In the genomic region with DNA sequence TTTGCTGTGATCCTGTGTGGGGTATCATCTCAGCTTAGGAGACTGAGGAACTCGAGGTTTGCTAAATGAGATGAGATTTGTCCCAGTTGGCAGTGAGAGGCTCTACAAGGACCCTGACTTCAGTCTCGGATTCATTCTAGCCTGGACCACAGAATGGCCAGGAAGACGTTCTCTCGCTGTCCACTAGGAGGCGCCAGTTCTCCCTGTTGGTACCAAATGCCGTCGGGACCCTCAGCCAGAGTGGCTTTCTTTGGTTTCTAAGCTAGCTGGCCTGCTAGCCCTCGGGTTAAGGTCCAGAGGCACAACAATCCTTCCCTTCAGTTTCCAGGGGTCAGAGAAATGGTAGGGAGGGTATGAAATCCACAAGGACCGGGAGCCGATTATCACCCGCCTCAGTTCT, we compare ENCODE assay signal across 8 mouse cellular contexts. TPM values are rescaled to one million over a fixed set of nuclear protein-coding genes. Genes with fewer than 3 reads are reported as not detected.
DNase-seq lines count a peak whose midpoint lies in the region; ATAC-seq and TF ChIP-seq lines count a peak whose summit lies in the region.

No protein-coding gene starts in this region.

- DNase-seq in left cerebral cortex, adult 18-20 months (ENCODE audit: low spot score in 2 of 2) = peak; percentile 67 to 78
- no peak for DNase-seq in left cerebral cortex, adult 11 months (ENCODE audit: low spot score)
- peak; percentile 23 for DNase-seq in adrenal gland, adult 2 months
- DNase-seq in embryo, embryonic 11.5 days (ENCODE audit: low read depth, low spot score) = peak; percentile 64
- peak; percentile 33 to 64 for DNase-seq in heart, postnatal 10 days
- peak; percentile 32 for DNase-seq in limb, embryonic 14.5 days (ENCODE audit: low spot score)
- peak; percentile 89 for DNase-seq in retina, embryonic 14.5 days (ENCODE audit: low spot score)
- DNase-seq in urinary bladder, postnatal 10 days (ENCODE audit: low spot score) = no peak

- WGBS in limb, embryonic 14.5 days = 17% methylated on average over 11 of the region's 11 CpGs

- no peaks in the 10 kb centered on the region for H3K9me3 ChIP-seq in limb, embryonic 14.5 days (ENCODE audit: control insufficient read depth, low read length)

- H3K9ac ChIP-seq in limb, embryonic 14.5 days (ENCODE audit: low read depth, low read length, severe bottlenecking) = no peak overlapping the region

- intact Hi-C loops in heart, postnatal 10 days (cut with DNase I) = loop anchor here (2.0 kb wide), 2 partner anchors 48 to 96 kb away; a partner anchor contains a TSS

- no peak for TF ChIP-seq POLR2A in limb, embryonic 14.5 days (IDR thresholded peaks at IDR 0.05; ENCODE audit: borderline replicate concordance, extremely low read depth, insufficient read depth, insufficient read length)

- no peaks in the 10 kb centered on the region for H3K27me3 ChIP-seq in limb, embryonic 14.5 days (ENCODE audit: control insufficient read depth, insufficient read depth, low read length)

- no peak overlapping the region for H3K27ac ChIP-seq in limb, embryonic 14.5 days (replicated peaks; ENCODE audit: low read depth, low read length)

- H3K4me3 ChIP-seq in limb, embryonic 14.5 days (replicated peaks; ENCODE audit: low read length) = no peak overlapping the region

- no peaks in the 10 kb centered on the region for H3K36me3 ChIP-seq in limb, embryonic 14.5 days (ENCODE audit: control insufficient read depth, insufficient read depth, low read length)

- H3K4me1 ChIP-seq in limb, embryonic 14.5 days (ENCODE audit: control insufficient read depth, insufficient read depth, low read length) = peaks cover 7% of the 10 kb centered on the region

- H3K4me2 ChIP-seq in limb, embryonic 14.5 days (replicated peaks; ENCODE audit: low read depth, low read length, severe bottlenecking) = no peak overlapping the region

- ATAC-seq in limb, embryonic 14.5 days (ENCODE audit: low FRiP score, low read depth) = no peak

RNA-seq across cellular contexts. Expression of a gene that starts 36.5 kb away (rescaled TPM):
- 10 to 100 TPM; 82.5 to 83.4 TPM for total RNA-seq in left cerebral cortex, adult 18-20 months (2021)
- 1 to 10 TPM; 6.5 to 6.8 TPM for total RNA-seq in adrenal gland, adult 2 months (2021)
- polyA plus RNA-seq in adrenal gland, adult 2 months (2012; rRNA removed) = 8.9 and 10.2 TPM in 2 replicates
- 1 to 10 TPM; 4.1 to 4.5 TPM for total RNA-seq in heart, postnatal 10 days (2021)
- 8.1 and 11.1 TPM in 2 replicates for polyA plus RNA-seq in limb, embryonic 14.5 days (2012; rRNA removed)
- polyA plus RNA-seq in limb, embryonic 14.5 days (2014; fragmentation: Nextera tagmentation; extraction: Ambion mirVana) = 2.4 and 2.8 TPM in 2 replicates

RNA-seq across cellular contexts. Expression of a gene that starts 47.7 kb away (rescaled TPM):
- 100 to 1,000 TPM; 267 to 301 TPM for total RNA-seq in left cerebral cortex, adult 18-20 months (2021)
- 10 to 100 TPM; 27.2 to 38.3 TPM for total RNA-seq in adrenal gland, adult 2 months (2021)
- 12.2 and 13.5 TPM in 2 replicates for polyA plus RNA-seq in adrenal gland, adult 2 months (2012; rRNA removed)
- 10 to 100 TPM; 34.3 to 36.2 TPM for total RNA-seq in heart, postnatal 10 days (2021)
- polyA plus RNA-seq in limb, embryonic 14.5 days (2012; rRNA removed) = 5.0 and 5.5 TPM in 2 replicates
- 2.0 and 2.2 TPM in 2 replicates for polyA plus RNA-seq in limb, embryonic 14.5 days (2014; fragmentation: Nextera tagmentation; extraction: Ambion mirVana)

Comparison
In these comparisons a context has a peak if more than half of its experiments do, and no peak if none do; other contexts are left out.
1. DNase-seq: peak in left cerebral cortex, adult 18-20 months (2 of 2), adrenal gland, adult 2 months (single experiment), embryo, embryonic 11.5 days (single experiment), heart, postnatal 10 days (2 of 2), limb, embryonic 14.5 days (single experiment) and retina, embryonic 14.5 days (single experiment); none in left cerebral cortex, adult 11 months (single experiment) and urinary bladder, postnatal 10 days (single experiment).
2. RNA of a gene that starts 36.5 kb away (total RNA-seq): 82.5 to 83.4 TPM in left cerebral cortex, adult 18-20 months; 6.5 to 6.8 TPM in adrenal gland, adult 2 months and 4.1 to 4.5 TPM in heart, postnatal 10 days; every median in the first group is over 10 times any median in the second.
3. RNA of a gene that starts 47.7 kb away (total RNA-seq): 267 to 301 TPM in left cerebral cortex, adult 18-20 months; 27.2 to 38.3 TPM in adrenal gland, adult 2 months and 34.3 to 36.2 TPM in heart, postnatal 10 days; every median in the first group is over 4 times any median in the second.